Mouse (Mus musculus) kidney, postnatal 14 days (tissue): Measurements from ENCODE around the gene Pcdh8.

ENCODE experiments used
- DNase-seq: peaks from one replicate; pipeline ENCODE4 v3.0.0; 2022; ENCODE audit warnings: mixed read lengths

Pcdh8 gene

DNA sequence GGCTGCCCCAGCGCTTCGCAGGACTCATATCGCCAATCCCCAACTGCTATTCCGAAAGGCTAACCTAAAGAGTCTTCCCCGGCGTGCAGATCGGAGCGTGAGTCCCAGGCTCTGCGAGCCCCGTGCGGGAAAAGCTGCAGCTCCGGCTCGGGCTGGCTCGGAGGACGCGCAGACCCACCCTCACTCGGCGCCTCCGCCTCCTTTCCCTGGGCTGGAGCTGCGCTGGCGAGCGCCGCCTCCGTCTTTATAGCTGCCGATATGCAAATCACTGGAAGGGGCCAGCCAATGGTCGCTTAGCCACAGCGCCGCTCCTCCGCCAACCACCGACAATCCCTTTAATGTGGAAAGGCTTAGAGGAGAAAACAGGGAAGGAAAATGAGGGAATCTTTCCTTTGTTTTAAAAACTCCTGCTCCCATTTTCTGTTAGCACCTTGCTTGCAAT, at the start of gene Pcdh8:
Pcdh8 (minus strand) TSS at position 219 of the 442 bp plus-strand sequence.
- peak; percentile 87 for DNase-seq

- no peak for DNase-seq
Observed at GRCm38 (mm10) chr14:79814709-79815108, 43.6 kb upstream of the Pcdh8 start.

DNA sequence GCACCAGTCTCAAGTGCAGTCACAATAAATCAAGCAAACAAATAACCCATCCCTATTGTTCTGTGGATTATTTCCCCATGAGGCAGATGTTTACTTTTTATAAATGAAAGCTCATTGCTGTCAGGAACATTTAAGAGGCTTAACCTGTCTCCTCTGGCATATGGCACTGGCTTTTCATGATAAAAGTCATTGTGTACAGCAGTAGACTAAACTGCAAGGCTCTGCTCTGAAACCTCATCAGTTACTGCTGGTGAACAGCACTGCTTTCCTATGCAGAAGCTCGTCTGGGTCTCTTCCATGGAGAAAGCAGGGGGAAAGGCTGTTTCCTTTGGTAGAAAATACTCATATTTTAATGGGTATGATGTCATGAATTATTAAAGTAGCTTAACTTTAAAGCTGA, 43.0 kb upstream of the Pcdh8 start:
- no peak for DNase-seq

DNA sequence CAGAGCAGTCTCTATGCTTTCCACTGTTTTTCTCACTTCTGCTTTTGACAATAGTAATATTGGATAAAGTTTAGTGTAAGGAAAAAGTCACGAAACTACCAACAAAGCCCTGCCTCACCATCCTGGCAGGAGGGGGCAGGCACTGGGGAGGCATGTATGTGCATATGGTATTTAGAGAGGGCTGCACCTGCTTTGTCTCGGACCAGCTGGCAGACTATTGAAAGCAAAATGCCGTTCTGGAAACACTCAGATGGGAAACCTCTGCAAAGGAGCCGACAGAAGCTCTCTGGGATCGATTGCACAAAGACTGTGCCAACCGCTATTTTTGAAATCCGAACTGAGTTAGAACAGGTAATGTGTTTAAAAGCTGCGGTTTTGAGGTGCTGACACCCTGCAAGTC, 22.1 kb upstream of the Pcdh8 start:
- DNase-seq = no peak

- DNase-seq = no peak
Observed at GRCm38 (mm10) chr14:79789535-79789934, 18.4 kb upstream of the Pcdh8 start.

DNA sequence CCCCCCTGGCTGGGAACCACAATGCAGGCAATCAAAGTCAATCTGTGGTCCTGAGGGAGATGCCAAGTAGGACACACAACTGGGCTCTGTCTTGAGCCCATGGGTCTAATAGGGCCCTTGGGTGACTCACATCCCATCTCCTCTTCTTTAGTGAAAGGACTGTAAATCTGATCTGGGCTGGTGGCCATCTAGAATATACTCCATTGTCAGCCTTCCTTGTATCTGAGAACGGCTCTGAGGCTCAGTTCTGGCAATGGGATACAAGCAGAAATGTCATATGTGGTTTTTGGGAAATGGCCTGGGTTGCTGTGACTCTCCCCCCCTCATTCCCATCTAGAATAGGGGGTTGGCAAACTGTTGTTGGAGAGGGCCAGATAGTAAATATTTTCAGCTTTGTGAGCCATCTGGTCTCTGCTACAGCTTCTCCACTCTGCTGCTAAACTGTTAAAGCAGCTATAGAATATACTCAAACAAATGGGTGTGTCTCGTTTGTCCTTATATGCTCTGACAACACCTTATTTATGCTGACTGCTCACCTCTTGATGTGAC, 17.6 kb upstream of the Pcdh8 start:
- no peak for DNase-seq

- DNase-seq = no peak
Observed at GRCm38 (mm10) chr14:79787918-79788317, 16.8 kb upstream of the Pcdh8 start.

DNA sequence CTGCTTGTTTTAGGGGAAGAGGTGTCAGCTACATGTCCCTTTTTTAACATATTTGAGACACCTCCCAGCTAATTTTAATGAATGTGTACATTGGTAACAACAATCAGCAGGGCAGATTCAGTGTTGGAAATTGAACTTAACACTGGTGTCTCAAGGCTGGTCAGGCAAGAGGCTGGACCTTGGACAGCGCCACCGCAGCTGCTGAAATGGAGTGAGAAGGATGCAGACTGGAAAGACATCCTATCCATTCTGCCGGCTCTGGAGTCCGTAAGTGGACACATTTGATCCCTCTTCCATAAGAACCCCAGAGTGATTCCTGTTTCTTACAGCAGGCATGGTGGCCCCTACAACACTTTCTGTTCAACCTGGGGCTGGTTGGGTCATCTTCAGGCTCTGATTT, 14.3 kb upstream of the Pcdh8 start:
- DNase-seq = peak; percentile 20

- no peak for DNase-seq
Observed at GRCm38 (mm10) chr14:79780889-79781288, 9.8 kb upstream of the Pcdh8 start.

DNA sequence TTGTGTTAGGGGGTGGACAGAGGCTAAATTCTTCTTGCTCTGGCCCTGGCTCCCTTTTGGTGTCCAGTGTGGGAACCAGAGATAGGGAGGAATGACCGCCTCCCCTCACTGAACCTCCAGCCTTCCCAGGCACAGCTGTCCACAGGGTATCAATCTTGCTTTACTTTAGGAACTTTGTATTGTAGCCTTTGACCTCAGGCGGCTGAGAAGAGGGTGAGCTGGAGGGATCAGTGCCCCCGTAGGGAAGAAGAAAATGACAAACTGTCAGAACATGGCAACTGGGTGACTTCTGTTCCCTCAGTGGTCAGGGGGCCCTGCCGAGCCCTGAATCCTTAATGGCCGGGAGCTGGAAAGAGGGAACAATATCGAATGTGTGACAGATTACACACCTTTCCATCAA, 9.2 kb upstream of the Pcdh8 start:
- no peak for DNase-seq

DNA sequence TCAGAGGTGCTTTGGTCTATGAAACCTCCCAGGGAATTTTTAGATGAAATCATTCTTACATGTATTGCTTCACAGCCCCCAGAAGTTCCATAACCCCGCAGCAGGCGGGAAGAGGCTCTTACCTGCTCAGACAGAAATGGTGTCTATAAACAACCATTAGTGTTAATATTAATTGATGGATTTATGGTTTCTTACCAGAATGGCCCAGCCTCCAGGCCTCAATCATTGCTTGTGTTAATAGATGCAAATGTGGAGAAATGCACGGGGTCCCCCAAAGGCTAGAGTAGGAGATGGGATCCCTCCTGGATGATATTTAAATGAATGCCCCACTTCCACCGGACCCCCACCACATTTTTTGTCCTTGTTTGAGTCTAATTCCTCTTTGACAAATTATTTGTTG, 8.7 kb upstream of the Pcdh8 start:
- DNase-seq = no peak

DNA sequence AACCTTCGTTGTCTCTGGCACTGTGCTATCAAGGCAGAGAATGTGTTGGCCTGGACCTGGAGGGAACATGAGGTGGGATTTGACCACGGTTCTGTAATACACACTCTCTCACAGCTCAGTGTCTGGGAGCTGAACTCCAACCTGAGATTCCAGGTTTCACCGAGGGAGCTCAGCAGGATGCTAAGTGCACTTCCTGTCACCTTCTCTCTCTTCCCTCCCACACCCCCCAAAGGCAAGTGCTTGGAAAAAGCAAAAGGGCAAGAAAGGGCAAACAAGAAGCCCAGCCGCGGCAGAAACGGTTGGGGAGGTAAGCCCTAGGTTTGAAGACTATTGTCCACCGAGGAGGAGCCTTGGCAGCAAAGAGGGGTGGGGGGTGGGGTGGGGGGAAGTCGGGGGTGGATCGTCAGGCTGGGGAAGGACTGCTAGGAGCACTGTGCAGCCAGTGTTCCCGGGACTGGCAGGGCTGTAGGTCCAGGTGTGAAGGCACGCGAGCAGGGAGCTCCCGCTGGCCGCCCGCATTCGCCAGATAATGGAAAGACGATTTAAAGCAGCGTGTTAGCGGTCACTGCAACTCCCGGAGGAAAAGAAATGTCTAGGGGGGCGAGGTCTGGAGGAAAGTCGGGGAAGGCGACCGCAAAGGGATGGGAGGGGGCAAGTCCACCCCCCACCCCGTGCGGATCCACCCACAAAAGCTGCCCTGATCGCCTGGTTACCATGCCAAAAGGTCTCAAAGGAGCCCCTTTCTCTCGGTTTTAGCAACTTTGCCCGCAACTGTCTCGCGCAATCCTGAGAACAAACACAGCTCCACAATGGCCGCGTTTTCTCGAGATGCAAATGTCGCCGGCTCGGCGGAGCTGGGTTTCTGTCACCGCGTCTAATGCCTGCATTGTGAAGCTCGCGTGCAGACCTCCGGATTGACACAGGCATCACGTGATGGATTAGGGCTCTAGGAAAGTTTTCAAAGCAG, 2.6 kb upstream of the Pcdh8 start:
- DNase-seq = no peak

DNA sequence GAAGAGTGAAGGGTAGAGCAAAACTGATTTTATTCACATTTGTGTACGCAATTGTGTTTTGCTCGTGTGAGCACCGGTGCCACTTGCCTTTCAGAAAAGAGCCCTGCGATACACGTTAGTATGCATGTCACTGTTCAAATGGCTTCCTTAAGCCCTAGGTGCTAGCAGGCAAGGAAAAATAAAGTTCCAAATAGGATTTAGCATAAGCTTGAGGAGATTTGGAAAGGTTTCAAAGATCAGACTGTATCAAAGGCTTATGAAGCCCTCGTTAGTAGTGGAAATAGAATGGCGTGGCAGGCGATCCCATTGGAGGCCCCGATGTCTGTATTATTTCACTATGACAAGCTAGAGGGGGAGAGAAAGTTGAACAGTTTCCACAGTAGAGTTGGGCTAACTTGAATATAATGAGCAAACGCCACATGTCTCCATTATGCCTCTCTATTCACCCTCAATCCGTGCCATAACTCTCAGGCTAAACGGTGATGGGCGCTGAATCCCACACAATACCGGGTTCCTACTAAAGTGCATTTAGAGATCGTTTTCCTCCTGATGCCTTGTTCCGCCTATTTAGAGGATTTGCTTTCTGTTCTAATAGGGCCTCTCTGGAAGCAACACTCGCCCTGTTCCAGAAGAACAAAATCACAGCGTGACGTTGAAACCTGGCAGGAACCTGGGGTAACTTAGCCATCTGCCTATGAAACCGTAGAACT, 845 bp upstream of the Pcdh8 start:
- no peak for DNase-seq

GRCm38 (mm10) chr14:79770306-79771093, 612 bp downstream of the Pcdh8 start:
- DNase-seq = no peak

GRCm38 (mm10) chr14:79769618-79770017, 1.5 kb downstream of the Pcdh8 start:
- DNase-seq = peak; percentile 88

DNA sequence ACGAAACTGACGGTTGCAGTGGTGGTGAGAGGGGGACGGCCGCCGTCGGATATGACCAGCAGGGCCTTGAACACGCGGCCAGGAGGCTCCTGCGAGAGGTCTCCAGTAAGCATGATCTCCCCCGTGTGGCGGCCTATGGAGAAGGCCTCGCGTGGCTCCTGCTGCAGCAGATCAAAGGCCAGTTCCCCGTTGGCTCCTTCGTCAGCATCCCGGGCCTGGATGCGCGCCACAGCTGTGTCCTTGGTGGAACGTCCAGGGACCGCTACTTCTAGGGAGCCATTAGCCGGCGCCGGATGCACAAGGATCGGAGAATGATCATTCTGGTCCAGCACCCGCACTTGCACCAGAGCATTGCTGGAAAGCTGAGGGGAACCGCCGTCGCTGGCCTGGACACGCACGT, 2.1 kb downstream of the Pcdh8 start:
- no peak for DNase-seq

DNA sequence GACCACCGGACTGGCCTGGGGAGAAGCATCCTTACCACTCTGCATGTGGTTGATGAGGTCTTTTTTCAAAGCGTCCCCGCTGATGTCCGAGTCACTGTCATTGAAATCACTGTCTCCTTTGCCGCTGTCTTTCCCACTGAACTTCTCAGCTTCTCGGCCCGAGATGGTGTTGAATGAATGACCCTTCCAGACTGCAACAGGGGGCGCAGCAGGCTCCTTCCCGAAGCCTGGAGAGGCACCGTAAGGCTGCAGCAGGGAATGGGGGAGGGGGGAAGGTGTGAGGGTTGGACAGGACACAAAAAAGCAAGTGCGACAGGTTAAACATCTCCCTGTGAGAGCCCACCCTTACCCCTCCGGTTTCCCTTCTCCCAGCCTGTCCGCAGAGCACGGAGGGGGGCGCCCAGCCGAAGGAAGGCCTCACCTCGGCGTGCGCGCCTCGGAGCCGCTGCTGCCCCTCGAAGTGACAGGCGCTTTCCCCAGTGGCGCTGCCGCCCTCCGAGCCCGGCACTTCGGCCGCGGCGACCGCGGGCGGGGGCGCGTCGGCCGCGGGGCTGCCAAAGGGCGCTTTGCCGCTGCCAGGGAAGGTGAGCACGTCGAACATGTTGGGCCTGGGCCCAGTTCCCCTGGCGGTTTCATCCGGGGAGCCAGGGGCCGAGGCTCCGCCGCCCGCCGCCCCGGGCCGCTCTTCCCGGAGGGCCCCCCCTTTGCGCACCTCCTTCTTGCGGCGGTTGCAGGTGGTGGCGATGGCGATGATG, 2.9 kb downstream of the Pcdh8 start:
- no peak for DNase-seq

- DNase-seq = no peak
Observed at GRCm38 (mm10) chr14:79767601-79768000, 3.5 kb downstream of the Pcdh8 start.

- DNase-seq = no peak
Observed at GRCm38 (mm10) chr14:79765196-79765765, 5.8 kb downstream of the Pcdh8 start.

- DNase-seq = no peak
Observed at GRCm38 (mm10) chr14:79754601-79755222, 16.4 kb downstream of the Pcdh8 start.

DNA sequence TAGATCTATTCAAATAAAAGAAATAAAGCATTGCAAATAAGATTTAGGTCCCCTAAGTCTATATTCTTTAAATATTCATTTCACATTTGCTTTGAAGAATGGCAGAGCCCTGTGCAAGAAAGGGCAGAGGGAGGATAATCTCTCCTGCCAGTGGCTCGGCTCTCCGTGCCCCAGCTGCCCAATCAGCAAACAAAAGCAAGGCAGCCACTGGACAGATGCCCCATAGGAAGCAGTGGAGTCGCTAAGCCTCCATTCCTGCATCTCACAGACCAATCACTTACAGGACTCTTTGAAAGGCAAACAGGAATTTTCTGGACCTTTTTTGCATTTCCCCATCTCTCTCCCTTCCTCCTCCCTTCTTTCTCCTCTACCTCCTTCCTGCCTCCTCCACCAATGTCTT, 17.0 kb downstream of the Pcdh8 start:
- no peak for DNase-seq
